Mouse (Mus musculus): ENCODE results near the gene Pced1b. TPM values are rescaled to one million over a fixed set of nuclear protein-coding genes. Genes with fewer than 3 reads are reported as not detected.

Gene Pced1b
- total and polyA plus RNA-seq, 3 experiments = 6.6 to 36.5 TPM; not detected in 1

DNA sequence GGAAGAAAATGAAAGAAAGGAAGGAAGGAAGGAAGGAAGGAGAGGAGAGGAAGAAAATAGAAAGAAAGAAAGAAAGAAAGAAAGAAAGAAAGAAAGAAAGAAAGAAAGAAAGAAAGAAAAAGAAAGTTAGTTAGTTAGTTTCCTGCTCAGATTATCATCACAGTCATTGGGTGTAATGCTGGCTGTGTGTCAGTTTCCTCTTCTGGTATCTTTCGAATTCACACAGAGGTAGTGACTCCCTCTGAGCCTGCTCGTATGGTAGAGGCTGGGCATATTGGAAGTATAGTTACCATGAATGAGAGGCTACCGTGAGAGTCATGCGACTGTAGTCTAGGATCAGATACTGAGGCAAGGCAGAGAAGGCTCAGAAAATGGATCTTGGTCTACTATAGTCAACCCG lies 104.8 kb downstream of the Pced1b start (continued):
- no peak for TF ChIP-seq ZMIZ1 (IDR thresholded peaks at IDR 0.05; ENCODE audit: low read depth, low read length)
- TF ChIP-seq MAFK (IDR thresholded peaks at IDR 0.05; ENCODE audit: borderline replicate concordance, low read depth, low read length) = no peak
- no peak for TF ChIP-seq E2F4 (IDR thresholded peaks at IDR 0.05; ENCODE audit: borderline replicate concordance, low read depth, low read length)
- TF ChIP-seq SIN3A (IDR thresholded peaks at IDR 0.05; ENCODE audit: low read length) = peak; percentile 60
- TF ChIP-seq ZC3H11A (IDR thresholded peaks at IDR 0.05; ENCODE audit: low read depth, low read length) = no peak
- peak; percentile 81 for TF ChIP-seq TBP (IDR thresholded peaks at IDR 0.05; ENCODE audit: low read depth, low read length)
- no peak for TF ChIP-seq MYB (IDR thresholded peaks at IDR 0.05; ENCODE audit: low read depth, low read length)
- peak; percentile 78 for TF ChIP-seq EP300 (IDR thresholded peaks at IDR 0.05; ENCODE audit: low read depth in 1 of 2, low read length in 2 of 2)
- no peak for TF ChIP-seq ZNF384 (IDR thresholded peaks at IDR 0.05; ENCODE audit: low read depth, low read length)

DNA sequence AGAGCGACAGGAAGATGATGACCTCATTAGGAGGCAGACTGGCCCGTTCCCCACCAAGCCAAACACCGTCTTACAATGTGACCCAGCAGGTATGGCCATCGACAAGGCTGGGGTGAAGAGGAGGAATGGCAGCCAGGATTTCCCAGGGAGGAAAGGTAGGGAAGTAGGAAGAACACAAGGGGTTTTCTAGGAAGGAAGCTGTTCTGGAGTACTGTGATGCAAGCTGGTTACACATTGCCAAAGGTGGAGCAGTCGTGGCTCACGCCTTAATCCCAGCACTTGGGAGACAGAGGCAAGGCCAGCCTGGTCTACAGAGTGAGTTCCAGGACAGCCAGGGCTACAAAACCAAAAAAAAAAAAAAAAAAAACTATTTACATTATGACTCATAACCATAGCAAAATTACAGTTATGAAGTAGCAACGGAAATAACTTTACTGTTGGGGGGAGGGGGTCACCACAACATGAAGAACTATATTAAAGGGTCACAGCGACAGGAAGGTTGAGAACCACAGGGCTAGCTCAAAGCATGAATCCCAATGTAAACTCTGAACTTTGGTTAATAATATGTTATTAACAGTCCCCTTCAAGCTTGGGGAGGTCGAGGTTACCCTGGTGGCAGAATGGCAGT lies 108.9 kb downstream of the Pced1b start:
- DNase-seq (ENCODE audit: low read depth, low spot score) = peak; percentile 52
- Histone ChIP-seq H3K79me2 (ENCODE audit: control insufficient read depth, insufficient read depth, low read length, poor library complexity) (peaks cover 2% of the 10 kb centered on the region; the same call in 1 of the 2 replicates), H3K4me3 (ENCODE audit: control insufficient read depth in 1 of 2, insufficient read depth in 1 of 2, low read depth in 2 of 2, low read length in 2 of 2) (no peak overlapping the region), H3K36me3 (ENCODE audit: control insufficient read depth in 1 of 2, insufficient read depth in 2 of 2, low read length in 2 of 2) (peaks cover 0 to 32% of the 10 kb centered on the region in 2 experiments; a peak in 2 of 4 replicates), H3K27ac (ENCODE audit: control insufficient read depth, low read depth, low read length) (0 out of 2 replicates have a peak overlapping the region, but pooled peaks have one; percentile 3), H3K4me1 (ENCODE audit: control insufficient read depth in 1 of 2, insufficient read depth in 2 of 2, low read length in 2 of 2) (peaks cover 14 to 30% of the 10 kb centered on the region in 2 experiments), H3K9me3 (replicated peaks; ENCODE audit: insufficient read depth, low read length) (no peaks in the 10 kb centered on the region), H3K27me3 (ENCODE audit: control insufficient read depth in 1 of 2, insufficient read depth in 2 of 2, low read length in 2 of 2) (no peaks in the 10 kb centered on the region), H3K9ac (ENCODE audit: control insufficient read depth, low read depth, low read length, poor library complexity, severe bottlenecking) (no peak overlapping the region)
- TF ChIP-seq RAD21 (IDR thresholded peaks at IDR 0.05; ENCODE audit: low read depth, low read length) (no peak), ZC3H11A (IDR thresholded peaks at IDR 0.05; ENCODE audit: low read depth, low read length) (no peak), EP300 (IDR thresholded peaks at IDR 0.05; ENCODE audit: low read depth in 1 of 2, low read length in 2 of 2) (peak in 1 of 2 experiments; percentile 68; a peak in 2 of 4 replicates), ZNF384 (IDR thresholded peaks at IDR 0.05; ENCODE audit: low read depth, low read length) (peak; percentile 83), MYB (IDR thresholded peaks at IDR 0.05; ENCODE audit: low read depth, low read length) (peak; percentile 78), MXI1 (IDR thresholded peaks at IDR 0.05; ENCODE audit: low read depth, low read length) (no peak), MAZ (IDR thresholded peaks at IDR 0.05; ENCODE audit: low read depth, low read length) (no peak), SMC3 (IDR thresholded peaks at IDR 0.05; ENCODE audit: low read depth, low read length) (no peak)

DNA sequence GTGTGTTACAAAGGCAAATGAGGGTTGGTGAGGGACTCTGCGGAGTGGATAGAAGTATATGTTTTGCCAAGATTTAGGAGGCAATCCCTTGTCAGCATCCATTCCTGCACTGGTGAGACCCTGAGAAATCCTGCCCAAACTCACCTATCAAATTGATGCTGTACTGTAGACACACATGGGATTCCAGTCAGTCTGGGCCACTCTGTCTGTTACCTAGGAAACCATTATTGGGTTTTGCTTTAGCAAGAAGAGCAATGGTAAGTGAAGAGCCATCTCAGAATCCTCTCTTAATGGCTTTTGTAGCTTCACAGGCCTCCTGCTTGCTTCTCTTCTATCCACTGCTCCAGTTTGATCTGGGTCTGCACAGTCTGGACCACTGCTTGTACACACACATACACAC lies 110.1 kb downstream of the Pced1b start:
- H3K36me3 ChIP-seq (ENCODE audit: control insufficient read depth in 1 of 2, insufficient read depth in 2 of 2, low read length in 2 of 2) = peaks cover 0 to 26% of the 10 kb centered on the region in 2 experiments; a peak in 2 of 4 replicates
- H3K27ac ChIP-seq (ENCODE audit: control insufficient read depth, low read depth, low read length) = no peak overlapping the region
- H3K27me3 ChIP-seq (ENCODE audit: control insufficient read depth in 1 of 2, insufficient read depth in 2 of 2, low read length in 2 of 2) = no peaks in the 10 kb centered on the region
- H3K4me3 ChIP-seq (ENCODE audit: control insufficient read depth in 1 of 2, insufficient read depth in 1 of 2, low read depth in 2 of 2, low read length in 2 of 2) = no peak overlapping the region
- H3K4me1 ChIP-seq (ENCODE audit: control insufficient read depth in 1 of 2, insufficient read depth in 2 of 2, low read length in 2 of 2) = peaks cover 11 to 25% of the 10 kb centered on the region in 2 experiments
- no peaks in the 10 kb centered on the region for H3K9me3 ChIP-seq (replicated peaks; ENCODE audit: insufficient read depth, low read length)
- H3K9ac ChIP-seq (ENCODE audit: control insufficient read depth, low read depth, low read length, poor library complexity, severe bottlenecking) = no peak overlapping the region
- H3K79me2 ChIP-seq (ENCODE audit: control insufficient read depth, insufficient read depth, low read length, poor library complexity) = peaks cover 6% of the 10 kb centered on the region
- TF ChIP-seq MAZ (IDR thresholded peaks at IDR 0.05; ENCODE audit: low read depth, low read length) (no peak), ZKSCAN1 (IDR thresholded peaks at IDR 0.05; ENCODE audit: low read depth, low read length) (no peak)
- no peak for DNase-seq (ENCODE audit: low read depth, low spot score)
